Mouse (Mus musculus) cerebellum, adult 9-11 months (tissue): ENCODE data around the gene Zbtb48.

Source experiments
- DNase-seq: peaks from one replicate; pipeline ENCODE4 v3.0.0; 2022

Gene Zbtb48

GRCm38 (mm10) chr4:151999481-151999880 lies 28.0 kb downstream of the Zbtb48 start:
- no peak for DNase-seq

GRCm38 (mm10) chr4:151997701-151998100 lies 29.8 kb downstream of the Zbtb48 start:
- DNase-seq: no peak

- no peak for DNase-seq
Measured at GRCm38 (mm10) chr4:151996951-151997222, 30.6 kb downstream of the Zbtb48 start.

GRCm38 (mm10) chr4:151996173-151996950 lies 31.1 kb downstream of the Zbtb48 start, which contains the start of gene Phf13:
Gene Phf13, minus strand, starts transcription at chr4:151996258.
- peak; percentile 99 for DNase-seq

- DNase-seq: no peak
Measured at GRCm38 (mm10) chr4:151995371-151996172, 31.9 kb downstream of the Zbtb48 start.

GRCm38 (mm10) chr4:151994228-151995171 lies 33.0 kb downstream of the Zbtb48 start:
- peak; percentile 72 for DNase-seq

- no peak for DNase-seq
Measured at GRCm38 (mm10) chr4:151993035-151993434, 34.4 kb downstream of the Zbtb48 start.

GRCm38 (mm10) chr4:151992091-151992490 lies 35.4 kb downstream of the Zbtb48 start:
- DNase-seq: no peak

GRCm38 (mm10) chr4:151989110-151989488 lies 38.4 kb downstream of the Zbtb48 start:
- DNase-seq: no peak

- peak; percentile 83 for DNase-seq
Measured at GRCm38 (mm10) chr4:151988342-151989109, 38.9 kb downstream of the Zbtb48 start, which contains the start of gene Thap3. Gene Thap3, minus strand, starts transcription at chr4:151988997.

- no peak for DNase-seq
Measured at GRCm38 (mm10) chr4:151988014-151988341, 39.5 kb downstream of the Zbtb48 start.

GRCm38 (mm10) chr4:151986650-151987049 lies 40.8 kb downstream of the Zbtb48 start:
- peak; percentile 62 for DNase-seq

- peak; percentile 83 for DNase-seq
Measured at GRCm38 (mm10) chr4:151985886-151986285, 41.6 kb downstream of the Zbtb48 start.

GRCm38 (mm10) chr4:151983560-151983959 lies 43.9 kb downstream of the Zbtb48 start:
- DNase-seq: no peak

GRCm38 (mm10) chr4:151983043-151983442 lies 44.4 kb downstream of the Zbtb48 start:
- DNase-seq: no peak

- peak; percentile 84 for DNase-seq
Measured at GRCm38 (mm10) chr4:151981363-151981762, 46.1 kb downstream of the Zbtb48 start.

GRCm38 (mm10) chr4:151980699-151981098 lies 46.8 kb downstream of the Zbtb48 start:
- no peak for DNase-seq

- DNase-seq: peak; percentile 78
Measured at GRCm38 (mm10) chr4:151977748-151978147, 49.7 kb downstream of the Zbtb48 start.

- DNase-seq: no peak
Measured at GRCm38 (mm10) chr4:151975441-151975840, 52.0 kb downstream of the Zbtb48 start.

- no peak for DNase-seq
Measured at GRCm38 (mm10) chr4:151972221-151972967, 55.1 kb downstream of the Zbtb48 start.
